Mouse (Mus musculus): ENCODE measurements around the gene Sbsn.

DNA sequence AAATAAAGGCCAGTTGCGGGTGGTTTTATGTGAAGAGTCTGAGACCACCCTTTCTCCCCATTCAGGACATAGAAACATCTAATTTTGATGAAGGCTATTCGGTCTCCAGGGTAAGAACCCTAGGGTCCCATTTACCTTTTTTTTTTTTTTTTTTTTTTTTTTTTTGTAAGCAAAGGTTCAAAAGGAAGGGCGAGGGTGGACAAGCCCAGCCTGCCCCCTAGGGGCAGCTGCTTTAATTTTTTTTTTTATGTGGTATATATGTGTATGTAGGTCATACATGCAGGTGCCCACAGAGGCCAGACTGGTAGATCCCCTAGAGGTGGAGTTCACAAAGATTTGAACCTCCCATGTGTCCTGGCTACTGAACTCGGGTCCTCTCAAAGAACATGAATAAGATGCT, 15.1 kb downstream of the Sbsn start:
- TF ChIP-seq POLR2A (IDR thresholded peaks at IDR 0.05; ENCODE audit: insufficient read depth, low read depth, low read length), result no peak
- peak; percentile 33 for TF ChIP-seq CTCF (IDR thresholded peaks at IDR 0.05)
- no peak for TF ChIP-seq EP300 (IDR thresholded peaks at IDR 0.05; ENCODE audit: insufficient read depth, low read depth, low read length)
